Mouse (Mus musculus) gastrocnemius, adult 18-20 months (tissue): Measurements from ENCODE around the gene Prlr. TPM values are rescaled to one million over a fixed set of nuclear protein-coding genes. Genes with fewer than 3 reads are reported as not detected.

ENCODE experiments used
- DNase-seq: peaks from one replicate; pipeline ENCODE4 v3.0.0; 2021; ENCODE audit warnings: low spot score
- total RNA-seq, 2 experiments: library from RNA; stranded (reverse); gene quantifications; 2 replicates each; pipeline ENCODE4 v1.2.3; 2021

Gene Prlr
- total RNA-seq, 2 experiments from 2014 or later: 0.40 to 1.2 TPM

GRCm38 (mm10) chr15:10228636-10229035, 51.6 kb downstream of the Prlr start:
- no peak for DNase-seq

- no peak for DNase-seq
These were observed 58.9 kb downstream of the Prlr start for GRCm38 (mm10) chr15:10235977-10236376.

- DNase-seq: no peak
These were observed 59.8 kb downstream of the Prlr start for GRCm38 (mm10) chr15:10236812-10237211.

GRCm38 (mm10) chr15:10238454-10238853, 61.4 kb downstream of the Prlr start:
- DNase-seq: no peak

- DNase-seq: no peak
These were observed 63.3 kb downstream of the Prlr start for GRCm38 (mm10) chr15:10240228-10240795.

- DNase-seq: no peak
These were observed 65.2 kb downstream of the Prlr start for GRCm38 (mm10) chr15:10242250-10242649.

GRCm38 (mm10) chr15:10249285-10249684, 72.2 kb downstream of the Prlr start:
- peak; percentile 15 for DNase-seq

GRCm38 (mm10) chr15:10250784-10251183, 73.7 kb downstream of the Prlr start:
- DNase-seq: no peak

- DNase-seq: no peak
These were observed 75.5 kb downstream of the Prlr start for GRCm38 (mm10) chr15:10252526-10252925.

- no peak for DNase-seq
These were observed 85.2 kb downstream of the Prlr start for GRCm38 (mm10) chr15:10262219-10262618.

- no peak for DNase-seq
These were observed 85.6 kb downstream of the Prlr start for GRCm38 (mm10) chr15:10262641-10263040.

- no peak for DNase-seq
These were observed 86.4 kb downstream of the Prlr start for GRCm38 (mm10) chr15:10263420-10263819.

- no peak for DNase-seq
These were observed 87.8 kb downstream of the Prlr start for GRCm38 (mm10) chr15:10264885-10265284.

- DNase-seq: no peak
These were observed 90.2 kb downstream of the Prlr start for GRCm38 (mm10) chr15:10267251-10267650.

- no peak for DNase-seq
These were observed 99.3 kb downstream of the Prlr start for GRCm38 (mm10) chr15:10276386-10276785.

GRCm38 (mm10) chr15:10277461-10277860, 100.4 kb downstream of the Prlr start:
- DNase-seq: no peak

- DNase-seq: no peak
These were observed 104.5 kb downstream of the Prlr start for GRCm38 (mm10) chr15:10281546-10281945.

GRCm38 (mm10) chr15:10283661-10284060, 106.6 kb downstream of the Prlr start:
- no peak for DNase-seq

- no peak for DNase-seq
These were observed 119.5 kb downstream of the Prlr start for GRCm38 (mm10) chr15:10296570-10296969.

- no peak for DNase-seq
These were observed 121.0 kb downstream of the Prlr start for GRCm38 (mm10) chr15:10298058-10298457.

- DNase-seq: no peak
These were observed 122.4 kb downstream of the Prlr start for GRCm38 (mm10) chr15:10299467-10299866.

- no peak for DNase-seq
These were observed 129.4 kb downstream of the Prlr start for GRCm38 (mm10) chr15:10306461-10306860.

- DNase-seq: no peak
These were observed 134.8 kb downstream of the Prlr start for GRCm38 (mm10) chr15:10311826-10312225.
